Mouse (Mus musculus): Measurements from ENCODE around the gene Atg7. TPM values are rescaled to one million over a fixed set of nuclear protein-coding genes. Genes with fewer than 3 reads are reported as not detected.
A peak's percentile ranks its signal among the peaks of the same experiment; 100 is the strongest.

Gene Atg7
- polyA plus RNA-seq, 3 experiments from 2014 or later: 29.7 to 39.8 (median 30.4) TPM

DNA sequence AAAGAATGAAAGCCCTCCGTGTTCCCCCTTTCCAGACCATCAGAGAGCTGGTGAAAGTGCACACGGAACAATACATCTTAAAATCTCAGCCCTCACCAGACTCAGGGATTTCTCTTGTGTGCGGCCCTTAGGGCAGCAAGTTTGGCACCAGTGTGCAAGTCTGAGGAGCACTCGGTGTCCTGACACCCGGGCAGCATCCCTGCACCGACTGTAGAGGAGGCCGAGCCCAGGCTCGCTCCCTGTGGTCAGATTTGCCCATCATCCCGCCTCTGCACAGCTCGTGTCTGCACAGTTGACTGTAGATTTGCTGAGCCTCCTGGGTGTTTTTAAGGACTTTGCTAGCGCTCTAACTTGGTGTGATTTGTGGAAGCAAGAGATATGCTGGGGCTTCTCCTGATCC is 94.3 kb downstream of the Atg7 start:
- no peak for ATAC-seq

DNA sequence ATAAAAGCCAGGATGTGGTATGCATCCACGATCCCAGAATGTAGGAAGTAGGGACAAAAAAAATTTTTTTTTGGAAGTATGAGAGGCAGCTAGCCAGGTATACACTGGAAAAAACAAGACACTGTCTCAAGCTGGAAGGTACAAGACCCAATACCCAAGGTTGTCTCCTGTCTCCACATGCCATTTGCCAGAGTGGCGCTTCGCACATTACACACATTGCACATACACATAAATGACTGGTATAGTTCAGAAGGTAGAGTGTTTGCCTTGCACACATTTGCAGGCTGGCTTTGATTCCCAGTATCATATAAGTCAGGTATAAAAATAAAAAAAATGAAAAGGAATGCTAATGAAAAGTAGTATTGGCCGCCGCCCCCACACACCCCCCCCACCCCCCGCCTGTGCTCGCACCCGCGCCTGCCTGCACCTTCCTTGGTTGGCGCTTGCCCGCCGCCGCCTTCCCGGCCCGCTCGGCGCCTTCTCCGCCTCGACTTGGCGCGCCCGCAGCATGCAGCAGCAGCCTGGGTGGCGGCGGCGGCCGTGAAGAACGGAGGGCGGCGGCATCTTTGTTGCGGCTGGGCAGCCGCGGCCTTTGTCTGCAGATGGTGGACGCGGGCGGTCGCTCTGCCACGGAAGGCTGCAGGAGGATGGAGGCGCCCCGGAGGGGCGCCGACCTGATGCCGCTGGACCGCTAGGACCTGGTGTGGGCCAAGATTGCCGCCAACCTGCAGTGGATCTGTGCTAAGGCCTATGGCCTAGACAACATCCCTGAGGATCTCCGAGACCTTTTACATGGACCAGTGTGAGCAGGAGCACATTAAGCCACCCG is 95.2 kb downstream of the Atg7 start:
- ATAC-seq: no peak

DNA sequence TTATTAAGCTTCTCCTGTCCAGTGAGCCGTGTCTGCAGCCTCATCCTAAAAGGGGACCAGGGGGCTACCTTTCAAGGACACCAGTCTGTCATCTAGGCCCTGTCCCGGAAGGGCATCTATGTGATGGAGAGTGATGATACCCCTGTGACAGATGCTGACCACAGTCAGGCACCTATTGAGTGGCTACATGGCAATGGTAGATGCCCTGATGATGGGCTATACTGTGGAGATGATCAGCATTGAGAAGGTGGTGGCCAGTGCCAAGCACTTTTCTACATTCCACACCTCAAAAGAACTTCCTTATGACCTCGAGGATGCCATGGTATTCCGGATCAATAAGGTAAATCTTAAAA is 95.8 kb downstream of the Atg7 start:
- ATAC-seq: no peak

DNA sequence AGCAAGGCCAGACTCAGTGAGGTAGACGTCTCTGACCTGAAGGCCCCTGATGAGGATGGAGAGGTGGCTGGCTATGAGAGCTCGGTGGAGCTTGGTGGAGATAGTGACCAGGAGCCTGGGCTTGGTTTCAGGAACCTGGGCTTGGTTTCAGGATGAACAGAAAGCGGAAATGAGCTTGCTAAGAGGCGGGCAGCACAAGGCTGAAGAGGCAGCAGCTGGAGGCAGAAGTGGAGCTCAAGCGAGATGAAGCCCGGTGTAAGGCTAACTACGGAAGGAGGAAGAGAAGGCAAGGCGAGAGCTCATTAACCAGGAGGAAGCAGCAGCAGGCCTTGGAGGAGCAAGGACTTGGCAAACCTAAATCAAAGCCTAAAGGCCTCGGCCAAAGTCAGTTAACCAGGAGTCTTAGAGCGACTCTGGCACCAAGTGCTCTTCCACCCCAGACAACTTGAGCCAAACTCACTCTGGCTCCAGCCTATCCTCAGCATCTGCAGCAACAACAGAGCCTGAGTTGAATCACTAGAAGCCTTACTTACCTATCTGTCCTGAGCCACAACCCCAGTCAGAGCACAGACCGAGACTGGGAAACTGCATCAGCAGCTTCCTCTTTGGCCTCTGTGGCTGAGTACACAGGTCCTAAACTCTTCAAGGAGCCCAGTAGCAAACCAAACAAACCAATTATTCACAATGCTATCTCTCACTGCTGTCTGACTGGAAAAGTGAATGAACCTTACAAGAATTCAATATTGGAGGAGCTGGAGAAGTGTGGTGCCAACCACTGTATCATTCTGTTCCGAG is 99.5 kb downstream of the Atg7 start:
- ATAC-seq: no peak

DNA sequence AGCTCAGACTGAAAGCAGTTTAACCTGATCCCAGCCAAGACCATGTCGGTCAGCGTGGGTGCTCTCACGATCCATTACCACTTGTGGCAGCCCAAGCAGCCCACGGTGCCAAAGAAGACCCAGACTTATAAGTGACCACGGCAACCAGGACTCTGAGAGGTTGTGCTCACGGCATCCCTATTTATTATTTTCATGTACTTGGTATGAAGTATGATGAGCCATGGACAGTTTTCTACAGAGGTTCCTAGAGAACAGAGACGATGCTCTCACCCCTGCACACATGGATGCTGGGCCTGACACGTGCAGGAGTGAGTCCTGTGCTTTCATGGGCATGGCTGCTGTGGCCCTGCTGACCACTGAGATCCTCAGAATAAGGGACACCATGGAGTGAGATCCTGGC is 100.2 kb downstream of the Atg7 start:
- ATAC-seq: no peak

DNA sequence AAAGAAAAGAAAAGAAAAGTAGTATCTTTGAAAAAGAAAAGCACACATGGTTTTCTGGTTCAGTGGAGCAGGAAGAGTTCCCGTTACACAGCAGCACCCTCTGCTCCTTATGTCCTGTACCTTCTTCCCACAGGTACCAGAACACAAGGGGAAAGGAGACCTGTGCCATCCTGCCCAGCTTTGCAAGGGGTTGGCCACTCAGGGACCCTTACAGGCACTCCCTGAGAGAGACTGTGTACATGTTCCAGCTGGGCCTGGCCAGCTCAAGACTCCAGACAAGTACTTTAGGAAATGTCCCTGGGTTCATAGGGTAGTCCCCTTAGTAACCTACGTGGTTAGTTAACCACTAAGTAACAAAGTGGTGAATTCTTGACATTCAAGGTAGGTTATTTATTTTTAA is 100.9 kb downstream of the Atg7 start:
- no peak for ATAC-seq

DNA sequence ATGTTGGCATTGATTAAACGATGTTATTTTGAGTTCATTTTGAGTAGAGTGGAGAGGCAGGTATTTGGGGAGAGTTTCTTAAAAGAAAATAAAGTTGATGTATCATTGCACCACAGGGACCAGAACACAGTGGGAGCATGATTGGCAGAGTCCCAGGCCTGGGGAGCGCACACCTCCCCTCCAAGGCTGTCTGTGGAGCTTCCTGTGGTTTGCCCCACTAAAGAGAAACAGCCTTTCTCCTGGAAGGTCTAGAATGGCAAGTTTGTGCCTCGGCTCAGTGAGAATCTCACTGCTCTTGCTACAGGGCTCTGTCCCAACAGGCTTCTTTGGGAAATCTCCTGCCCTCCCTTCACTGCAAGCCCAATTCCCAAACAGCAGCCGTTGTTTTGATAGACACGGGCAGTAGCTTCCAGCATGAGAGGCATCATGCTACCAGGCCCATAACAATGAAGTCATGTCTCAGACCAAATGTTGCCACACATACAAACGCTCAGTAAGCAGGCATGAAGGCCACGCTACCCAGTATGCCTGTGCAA is 103.6 kb downstream of the Atg7 start:
- ATAC-seq: no peak

DNA sequence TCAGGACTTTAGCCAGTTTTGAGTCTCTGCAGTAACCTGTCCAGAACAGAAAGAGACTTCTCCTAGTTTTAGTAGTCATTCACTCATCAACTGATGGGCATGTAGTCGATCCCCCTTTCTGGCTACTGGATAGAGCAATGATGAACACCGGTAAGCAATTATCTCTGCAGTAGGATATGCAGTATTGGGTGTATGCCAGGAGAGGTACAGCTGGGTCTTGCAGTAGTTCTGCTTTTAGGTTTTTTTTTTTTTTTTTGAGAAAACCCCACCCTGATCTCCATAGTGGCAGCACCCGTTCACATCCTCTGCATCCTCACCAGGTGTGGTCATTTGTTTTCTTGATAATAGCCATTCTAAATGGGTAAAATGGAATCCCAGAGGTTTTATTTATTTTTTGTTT is 105.5 kb downstream of the Atg7 start:
- ATAC-seq: no peak

DNA sequence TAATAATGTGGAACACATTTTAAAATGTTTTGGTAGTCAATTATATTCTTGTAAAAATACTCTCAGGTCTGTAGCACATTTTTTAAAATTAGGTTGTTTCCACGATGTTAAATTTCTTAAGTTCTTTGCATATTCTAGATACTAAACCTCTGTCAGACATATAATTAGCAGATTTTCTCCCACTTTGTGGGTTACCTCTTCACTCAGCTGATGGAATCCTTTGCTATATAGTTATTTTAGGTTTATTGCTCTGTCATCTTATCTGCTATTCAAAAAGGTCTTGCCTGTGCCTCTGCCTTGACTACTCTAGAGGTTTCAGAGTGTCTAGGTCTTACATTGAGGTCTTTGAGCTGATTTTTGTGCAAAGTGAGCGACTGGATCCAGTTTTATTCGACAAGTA is 106.0 kb downstream of the Atg7 start:
- ATAC-seq: no peak

DNA sequence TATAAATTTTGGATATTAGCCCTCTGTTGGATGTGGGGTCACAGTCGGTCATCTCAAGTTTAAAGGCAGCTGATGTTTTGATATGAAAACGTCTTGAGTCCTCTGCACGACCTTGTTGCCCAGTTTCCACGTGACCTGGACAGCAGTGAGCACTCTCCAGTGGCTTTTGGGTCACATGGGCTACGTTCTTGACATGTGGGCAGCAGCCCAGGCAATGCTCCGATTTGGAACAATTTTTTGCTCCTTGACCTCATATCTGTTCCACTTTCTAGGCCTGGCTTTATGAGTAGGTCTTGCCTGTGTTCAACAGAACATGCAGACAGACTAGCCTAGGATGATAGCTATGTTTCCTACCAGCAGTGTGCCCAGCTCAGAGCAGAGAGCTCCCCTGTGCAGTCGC is 115.9 kb downstream of the Atg7 start:
- ATAC-seq: no peak

DNA sequence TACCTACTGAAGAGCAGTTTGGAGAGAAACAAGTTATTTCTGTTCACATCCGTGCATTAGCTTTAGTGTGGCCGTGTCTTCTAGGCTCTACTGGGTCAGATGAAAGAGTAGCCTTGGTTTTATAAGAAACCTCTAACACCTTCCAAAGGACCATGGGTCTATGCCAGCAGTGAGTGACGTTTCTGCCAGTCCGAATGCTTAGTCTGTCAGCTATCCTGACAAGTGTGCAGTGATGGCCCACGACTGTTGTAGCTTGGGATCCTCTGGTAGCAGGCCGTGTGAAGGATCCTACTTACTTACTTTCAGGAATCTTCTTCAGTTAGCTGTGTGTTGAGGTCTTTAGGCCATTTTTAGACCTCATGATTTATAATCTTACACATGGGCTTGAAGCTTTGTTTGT is 123.4 kb downstream of the Atg7 start:
- ATAC-seq: no peak

DNA sequence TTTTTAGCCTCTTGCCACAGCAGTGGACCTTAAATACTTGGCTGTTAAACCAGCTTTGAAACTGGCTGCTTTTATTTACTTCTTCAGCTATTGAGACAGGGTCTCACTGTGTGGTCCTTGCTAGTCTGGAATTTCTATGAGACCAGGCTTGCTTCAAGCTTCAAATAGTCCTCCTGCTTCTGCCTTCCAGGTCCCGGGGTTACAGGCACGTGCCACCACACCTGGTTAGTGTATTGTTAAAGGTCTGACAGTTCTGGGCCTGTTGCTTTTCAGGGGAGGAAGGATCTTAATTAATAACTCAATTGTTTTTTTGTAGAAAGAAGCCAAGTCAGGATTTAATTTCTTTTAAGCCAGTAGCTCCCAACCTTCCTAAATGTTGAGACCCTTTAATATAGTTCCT is 124.8 kb downstream of the Atg7 start:
- ATAC-seq: no peak

DNA sequence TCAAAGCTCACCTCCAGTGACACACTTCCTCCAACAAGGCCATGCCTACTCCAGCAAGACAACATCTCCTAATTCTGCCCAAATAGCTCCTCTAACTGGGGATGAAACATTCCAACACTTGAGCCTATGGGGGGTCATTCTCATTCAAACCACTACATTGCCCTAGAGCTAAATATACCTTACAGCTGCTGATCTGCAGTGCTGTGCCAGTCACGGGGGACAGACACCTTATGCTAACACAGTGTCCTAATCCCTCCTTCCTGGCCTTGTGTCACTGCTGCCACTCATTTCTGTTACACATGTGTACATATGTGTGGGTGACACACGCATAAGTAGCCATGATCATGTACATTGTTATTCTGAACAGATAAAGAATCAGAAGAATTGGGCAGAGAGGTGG is 127.4 kb downstream of the Atg7 start:
- ATAC-seq: no peak

DNA sequence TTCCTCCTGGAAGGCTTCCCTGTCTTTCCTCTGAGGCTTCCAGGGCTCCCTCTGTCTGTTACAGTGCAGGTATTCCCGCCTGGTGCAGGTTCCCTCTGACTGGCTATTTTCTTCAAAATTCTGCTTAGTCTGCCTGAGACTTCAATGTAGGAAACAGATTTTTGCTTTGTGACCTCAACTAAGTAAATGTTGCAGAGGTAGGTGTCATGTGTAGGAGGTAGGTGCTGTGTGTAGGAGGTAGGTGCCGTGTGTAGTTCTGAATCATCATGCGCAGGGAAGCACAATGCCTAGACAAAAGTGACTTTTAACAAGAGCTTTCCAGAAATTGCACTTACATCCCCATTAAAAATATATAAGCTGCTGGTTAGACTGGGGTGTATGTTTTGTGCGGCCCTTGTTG is 128.6 kb downstream of the Atg7 start:
- no peak for ATAC-seq

DNA sequence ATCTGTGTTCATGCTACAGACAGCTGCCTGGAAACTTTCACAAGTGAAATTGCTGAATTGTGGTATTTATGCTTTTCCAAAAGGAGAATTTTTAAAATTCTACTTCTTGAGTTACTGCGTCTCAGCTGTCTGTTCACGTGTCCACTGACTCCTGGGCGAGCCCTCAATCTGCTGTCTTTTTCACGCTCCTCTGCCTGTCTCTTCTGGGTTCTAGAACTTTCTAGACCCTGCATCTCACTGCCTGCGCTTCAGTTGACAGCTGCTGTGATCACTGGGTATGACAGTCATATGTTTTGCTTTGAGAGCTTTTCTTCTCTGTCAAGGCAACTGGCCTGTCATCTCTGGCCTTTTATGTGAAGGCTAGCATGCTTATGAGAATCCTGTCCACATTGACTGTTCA is 132.3 kb downstream of the Atg7 start:
- no peak for ATAC-seq

DNA sequence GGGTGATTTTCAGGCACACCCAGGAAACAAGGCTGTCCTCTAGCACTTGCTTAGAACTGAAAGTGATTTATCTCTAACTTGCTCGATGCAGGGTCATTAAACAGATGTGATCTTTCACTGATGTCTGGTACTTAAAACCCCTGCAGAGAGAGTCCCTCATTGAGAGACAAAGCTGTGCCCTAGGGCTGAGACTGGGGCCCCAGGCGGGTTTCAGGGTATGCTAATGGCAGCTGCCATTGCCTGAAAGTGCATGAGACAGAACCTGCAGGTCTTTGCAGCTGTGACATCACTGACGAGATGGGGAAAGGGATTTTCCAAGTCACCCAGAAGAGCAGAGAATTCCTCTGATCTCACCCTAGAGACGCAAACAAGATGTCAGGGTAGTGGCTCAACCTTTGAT is 135.0 kb downstream of the Atg7 start:
- peak; percentile 59 for ATAC-seq

DNA sequence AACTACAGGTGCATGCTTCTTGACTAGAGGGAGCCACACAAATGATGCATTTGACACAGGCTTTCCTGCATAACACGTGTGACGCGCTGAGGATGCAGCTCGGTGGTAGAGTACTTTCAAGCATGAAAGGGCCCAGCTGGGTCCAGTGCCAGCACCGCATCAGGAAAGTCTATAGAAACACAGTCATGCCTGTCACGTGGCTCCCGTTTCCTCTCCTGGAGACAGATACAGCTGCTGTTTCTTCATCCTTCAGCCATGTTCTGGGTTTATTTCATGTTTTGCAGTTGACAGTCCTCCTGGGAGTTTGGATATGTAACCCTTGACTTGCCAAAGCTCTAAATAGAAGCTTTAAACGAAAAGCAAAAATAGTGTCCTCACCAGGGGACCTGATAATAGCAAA is 135.8 kb downstream of the Atg7 start:
- no peak for ATAC-seq

DNA sequence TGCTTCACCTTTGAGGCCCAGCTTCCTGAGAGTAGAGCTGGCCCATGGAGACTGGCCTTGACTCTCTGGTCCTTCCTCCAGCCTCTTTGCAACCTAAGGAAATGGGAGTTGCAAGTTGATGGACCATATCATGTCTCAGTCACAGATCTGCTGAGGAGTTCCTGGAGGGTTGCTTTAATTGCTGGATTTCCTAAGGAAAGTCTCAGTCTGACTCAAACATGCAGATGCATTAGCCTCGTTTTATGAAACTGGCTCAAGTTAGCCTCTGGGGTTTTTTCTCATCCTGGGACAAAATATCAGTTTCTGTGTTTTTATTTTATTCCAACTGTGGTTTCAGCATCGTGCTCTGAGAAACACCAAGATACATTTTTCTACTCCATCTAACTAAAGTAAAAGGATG is 137.7 kb downstream of the Atg7 start:
- ATAC-seq: no peak

DNA sequence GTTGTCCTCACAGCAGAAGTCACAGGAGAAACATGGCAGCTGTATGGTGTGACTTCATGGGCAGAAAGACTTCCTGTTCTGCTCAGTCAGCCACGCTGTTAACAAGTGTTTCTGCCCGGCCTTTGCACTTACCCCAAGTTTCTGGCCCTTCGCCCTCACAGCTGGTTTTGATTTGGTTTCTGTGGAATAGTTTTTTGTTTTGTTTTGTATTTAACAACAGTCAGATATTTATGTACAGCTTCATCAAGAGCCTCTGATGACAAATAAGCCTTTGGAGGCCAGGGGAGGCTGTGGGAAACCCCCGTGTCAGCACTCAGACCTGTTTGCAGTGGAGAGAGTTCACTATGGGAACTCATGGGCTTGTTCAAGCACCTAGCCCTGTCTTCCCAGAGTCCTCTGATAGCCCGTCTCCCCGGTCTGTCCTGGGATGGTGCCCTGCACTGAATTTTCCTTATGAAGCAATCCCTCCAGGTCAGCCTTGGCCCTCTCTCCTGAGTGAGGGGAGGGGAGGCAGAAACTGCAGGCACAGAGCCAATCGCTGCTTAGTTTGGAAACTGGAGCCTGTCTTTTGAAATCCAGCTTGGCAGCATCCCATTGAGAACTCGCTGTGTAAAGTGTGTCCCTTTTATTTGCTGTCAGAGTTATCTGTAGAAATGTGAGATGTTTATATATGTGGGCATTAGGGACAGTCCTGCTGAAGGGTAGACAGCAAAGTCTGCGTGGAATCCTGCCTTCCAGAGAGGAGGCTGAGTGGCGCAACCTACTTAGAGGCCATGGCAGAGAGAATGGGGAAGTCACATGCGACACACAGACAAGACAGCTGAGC is 138.7 kb downstream of the Atg7 start:
- ATAC-seq: peak; percentile 49

DNA sequence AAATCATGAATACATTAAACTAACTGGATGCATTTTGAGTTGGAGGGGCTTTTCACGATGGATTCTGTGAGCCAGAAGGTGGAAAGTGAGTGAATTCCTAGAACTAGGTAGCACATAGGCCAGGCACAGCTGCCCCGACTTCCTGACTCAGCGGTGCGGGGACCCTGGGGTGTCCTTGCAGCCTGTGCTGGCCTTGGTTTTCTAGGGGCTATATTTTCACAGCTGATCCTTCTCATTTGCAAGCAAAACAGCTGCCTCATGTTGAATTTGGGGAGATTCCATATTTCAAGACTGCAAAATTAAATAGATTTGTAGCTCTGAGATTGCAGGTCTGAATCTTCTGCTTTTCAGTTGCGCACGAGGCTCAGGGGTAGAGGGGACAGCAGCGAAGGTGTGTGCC is 139.6 kb downstream of the Atg7 start:
- ATAC-seq: no peak

DNA sequence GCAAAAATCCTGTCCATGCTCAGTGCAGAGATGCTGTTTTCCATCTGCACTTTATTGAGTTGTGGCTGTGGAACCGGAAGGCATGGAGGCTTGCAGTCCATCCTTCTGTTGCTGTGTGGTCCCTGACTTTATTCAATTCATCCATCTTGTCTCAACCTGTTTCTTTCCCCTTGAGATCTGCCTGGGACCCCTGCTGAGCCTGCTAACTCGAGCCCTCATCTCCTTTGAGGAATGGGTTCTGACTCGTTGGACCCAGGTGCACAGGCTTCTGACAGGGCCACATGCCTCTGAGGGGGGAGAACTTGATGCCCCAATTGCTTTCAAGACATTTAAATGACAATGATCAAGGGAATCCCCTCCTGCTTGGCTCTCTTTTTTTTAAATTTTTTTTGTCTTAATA is 143.6 kb downstream of the Atg7 start:
- ATAC-seq: no peak

DNA sequence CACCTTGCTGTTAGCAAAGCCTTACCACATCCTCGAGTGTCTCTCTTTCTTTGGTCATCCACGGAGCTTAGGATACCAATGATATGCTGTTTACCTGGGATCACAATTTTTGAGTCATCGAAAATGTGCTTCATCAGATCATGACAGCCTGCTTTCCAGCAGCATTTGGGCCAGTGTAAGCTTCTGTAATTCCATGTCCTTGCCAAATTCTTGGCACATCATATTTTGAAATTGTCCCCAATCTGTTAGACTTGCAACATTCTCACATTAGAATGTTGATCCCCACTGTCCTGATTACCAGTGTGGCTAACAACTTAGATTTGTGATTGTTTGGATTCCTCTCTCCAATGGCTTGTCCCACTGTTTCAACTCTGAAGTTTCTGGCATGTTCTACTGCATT is 144.7 kb downstream of the Atg7 start:
- ATAC-seq: no peak

DNA sequence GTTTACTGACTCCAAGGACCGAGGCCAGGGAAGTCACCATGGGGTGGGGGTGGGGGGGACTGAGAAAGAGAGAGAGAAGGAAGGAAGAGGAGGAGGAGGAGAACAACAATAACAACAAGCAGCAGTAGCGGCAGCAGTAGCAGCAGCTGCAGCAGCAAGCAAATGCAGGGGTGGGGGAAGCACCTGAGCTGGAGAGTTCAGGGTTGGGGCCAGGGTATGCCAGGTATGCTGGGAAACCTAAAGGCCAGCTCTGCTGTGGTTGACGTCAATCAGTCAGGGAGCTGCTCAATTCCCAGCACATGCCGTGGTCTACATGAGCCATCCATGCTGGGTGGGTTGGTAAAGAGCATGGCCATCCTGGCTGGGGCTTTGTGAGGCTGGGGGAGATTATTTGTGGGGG is 145.8 kb downstream of the Atg7 start:
- peak; percentile 69 for ATAC-seq
